Mouse (Mus musculus) thymus, postnatal 25 days (tissue): ENCODE measurements around the gene Tmem59.

Experiments used
- DNase-seq: peaks from one replicate; pipeline ENCODE4 v3.0.0; 2022

Gene Tmem59

DNA sequence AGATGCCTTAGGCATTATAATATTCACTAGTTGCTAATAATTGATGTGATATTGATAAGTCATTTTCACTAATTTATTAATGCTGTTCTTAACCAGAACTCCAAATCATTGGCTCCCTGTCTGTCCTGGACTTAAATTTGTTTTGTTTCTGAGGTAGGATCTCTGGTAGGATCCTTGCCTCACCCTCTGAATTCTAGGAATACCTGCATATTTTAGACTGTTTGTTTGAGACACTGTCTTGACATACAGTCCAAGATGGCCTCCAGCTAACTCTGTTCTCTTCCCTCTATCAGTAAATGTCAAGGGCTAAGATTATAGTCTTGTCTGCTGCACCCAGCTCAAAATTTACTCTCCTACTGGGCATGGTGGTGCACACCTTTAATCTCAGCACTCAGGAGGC, 2.5 kb downstream of the Tmem59 start:
- DNase-seq: no peak

GRCm38 (mm10) chr4:107181866-107182265, 3.7 kb downstream of the Tmem59 start:
- no peak for DNase-seq

- no peak for DNase-seq
Observed at GRCm38 (mm10) chr4:107182796-107183195, 4.6 kb downstream of the Tmem59 start.

DNA sequence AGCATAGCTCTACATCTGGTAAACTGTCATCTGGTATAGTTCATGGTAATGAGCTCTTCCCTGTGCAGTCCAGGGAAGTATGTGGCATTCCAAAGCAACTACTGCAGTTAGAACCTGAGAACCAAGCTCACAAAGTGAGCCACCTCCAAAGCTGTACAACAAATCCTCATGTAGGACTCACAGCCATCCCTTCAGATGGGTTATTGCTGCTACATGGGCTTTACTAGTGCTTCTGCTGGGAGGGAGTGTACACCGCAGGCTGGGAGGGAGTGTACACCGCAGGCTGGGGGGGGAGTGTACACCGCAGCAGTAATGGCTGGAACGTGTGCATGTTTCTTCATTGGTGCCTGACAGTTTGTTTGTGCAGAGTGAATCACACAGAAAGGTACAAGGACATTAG, 5.0 kb downstream of the Tmem59 start:
- no peak for DNase-seq

- DNase-seq: no peak
Observed at GRCm38 (mm10) chr4:107185703-107186102, 7.5 kb downstream of the Tmem59 start.

DNA sequence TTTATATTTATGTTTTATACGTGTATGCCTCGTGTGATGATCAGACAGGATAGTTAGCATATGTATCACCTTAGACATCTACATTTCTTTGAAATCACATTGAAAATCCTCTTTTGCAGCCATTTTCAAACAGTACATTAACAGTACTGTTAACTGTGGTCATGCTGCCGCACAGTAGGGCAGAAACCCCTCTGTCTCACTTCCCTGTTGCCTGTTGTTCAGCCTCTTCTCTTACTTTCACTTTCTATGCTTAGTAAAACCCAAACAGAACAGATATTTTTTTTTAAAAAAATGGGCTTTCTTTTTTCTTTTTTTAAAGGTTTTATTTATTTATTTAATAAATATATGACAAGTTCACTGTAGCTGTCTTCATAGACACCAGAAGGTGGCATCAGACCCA, 15.6 kb downstream of the Tmem59 start:
- DNase-seq: no peak

DNA sequence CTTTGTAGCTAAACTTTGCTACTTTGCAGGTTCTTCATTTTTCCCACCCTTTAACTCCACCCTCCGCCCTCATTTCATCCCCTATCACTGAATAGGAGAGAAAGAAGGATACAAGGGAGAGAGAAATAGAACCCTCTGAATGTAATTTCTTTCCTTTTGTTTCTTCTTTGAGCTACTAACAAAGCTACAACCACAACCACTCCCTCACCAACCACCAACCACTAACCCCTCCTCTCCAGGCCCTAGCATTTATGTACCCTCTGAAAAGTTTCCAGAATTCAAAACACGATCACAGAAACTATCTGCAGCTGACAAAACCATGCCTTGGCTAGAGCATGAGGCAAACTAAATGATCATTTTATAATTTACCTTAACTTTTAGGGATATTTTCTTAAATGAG, 18.3 kb downstream of the Tmem59 start:
- no peak for DNase-seq

GRCm38 (mm10) chr4:107198072-107198471, 19.9 kb downstream of the Tmem59 start:
- no peak for DNase-seq

- DNase-seq: peak; percentile 30
Observed at GRCm38 (mm10) chr4:107201779-107202178, 23.6 kb downstream of the Tmem59 start.

- DNase-seq: no peak
Observed at GRCm38 (mm10) chr4:107203001-107203400, 24.8 kb downstream of the Tmem59 start.

GRCm38 (mm10) chr4:107207016-107207415, 28.8 kb downstream of the Tmem59 start:
- DNase-seq: no peak

DNA sequence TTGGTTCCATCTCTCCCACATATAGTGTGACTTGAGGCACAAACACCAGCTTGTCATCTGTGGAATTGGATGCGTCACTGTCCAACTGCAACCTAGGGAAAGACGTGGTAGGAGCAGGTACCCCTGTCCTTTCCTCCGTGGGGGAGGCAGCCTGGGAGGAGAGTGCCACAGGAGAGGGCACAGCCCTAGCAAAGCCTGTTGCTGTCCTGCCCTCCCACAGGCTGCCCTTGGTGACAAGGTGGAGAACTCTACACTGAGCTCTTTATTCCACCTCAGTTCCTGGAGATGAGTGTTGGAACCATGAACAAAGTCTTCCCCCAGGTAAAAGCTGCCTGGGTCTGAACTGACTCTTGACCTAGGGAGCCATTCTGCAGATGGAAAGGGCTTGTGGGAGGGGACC, 30.7 kb downstream of the Tmem59 start, which contains the start of gene Ldlrad1:
TSS of gene Ldlrad1 (plus strand) at position 301 of the 400 bp plus-strand sequence.
- DNase-seq: no peak

DNA sequence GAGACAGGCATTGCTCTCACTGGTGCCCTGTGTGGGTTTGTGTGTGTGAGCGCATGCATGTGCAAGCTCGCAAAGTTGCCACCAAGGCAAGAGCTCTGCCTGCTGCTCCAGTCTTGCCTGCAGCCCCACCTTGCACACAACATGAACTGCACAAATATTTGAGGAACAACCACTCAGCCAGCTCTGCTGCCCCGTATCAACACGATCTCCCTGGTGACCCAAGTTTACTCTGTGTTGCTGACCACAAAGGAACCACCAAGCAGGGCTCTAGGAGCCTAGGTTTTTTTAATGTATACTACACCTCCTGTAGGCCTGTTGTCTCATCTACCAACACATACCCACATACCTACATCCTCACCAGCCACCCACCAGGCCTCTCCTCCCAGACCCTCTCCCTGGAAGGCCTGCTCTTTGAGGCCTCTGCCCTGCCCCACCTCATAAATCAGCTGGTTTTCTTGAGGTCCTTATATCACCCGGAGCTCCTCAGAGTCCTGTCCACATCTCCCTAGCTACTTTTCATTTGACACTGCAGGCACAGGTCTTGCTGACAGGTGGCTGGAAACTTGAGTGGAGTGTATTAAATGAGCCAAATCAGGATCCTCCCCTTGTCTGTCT, 32.4 kb downstream of the Tmem59 start:
- no peak for DNase-seq

- DNase-seq: no peak
Observed at GRCm38 (mm10) chr4:107211465-107211864, 33.3 kb downstream of the Tmem59 start.

GRCm38 (mm10) chr4:107211936-107212335, 33.7 kb downstream of the Tmem59 start:
- DNase-seq: no peak

- no peak for DNase-seq
Observed at GRCm38 (mm10) chr4:107213279-107214011, 35.2 kb downstream of the Tmem59 start.

- no peak for DNase-seq
Observed at GRCm38 (mm10) chr4:107217574-107217973, 39.4 kb downstream of the Tmem59 start.

- no peak for DNase-seq
Observed at GRCm38 (mm10) chr4:107221524-107221923, 43.3 kb downstream of the Tmem59 start.

- no peak for DNase-seq
Observed at GRCm38 (mm10) chr4:107223225-107224204, 45.3 kb downstream of the Tmem59 start.

GRCm38 (mm10) chr4:107226313-107226712, 48.1 kb downstream of the Tmem59 start:
- no peak for DNase-seq

- no peak for DNase-seq
Observed at GRCm38 (mm10) chr4:107232219-107232618, 54.0 kb downstream of the Tmem59 start.

DNA sequence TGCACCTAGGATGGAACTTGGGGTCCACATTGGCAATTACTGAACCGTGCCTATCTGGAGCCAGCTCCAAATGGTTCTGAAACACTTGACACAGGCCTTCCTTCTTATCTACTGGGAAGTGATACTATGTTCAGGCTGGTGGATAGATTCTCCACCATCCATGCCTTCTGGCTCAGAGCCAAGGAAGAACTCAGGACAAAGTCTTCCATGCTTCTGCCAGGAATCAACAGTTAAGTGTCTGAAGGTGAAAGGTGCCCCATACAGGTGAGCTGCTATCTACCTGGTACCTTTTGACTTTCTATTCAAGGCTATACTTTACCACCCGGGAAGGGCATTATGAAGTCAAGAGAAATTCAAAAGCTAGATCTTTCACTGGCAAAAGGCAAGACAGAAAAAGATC, 60.1 kb downstream of the Tmem59 start:
- DNase-seq: no peak

GRCm38 (mm10) chr4:107240196-107240595, 62.0 kb downstream of the Tmem59 start:
- DNase-seq: no peak
